ENCODE assay signal across 8 mouse cellular contexts in the genomic region with DNA sequence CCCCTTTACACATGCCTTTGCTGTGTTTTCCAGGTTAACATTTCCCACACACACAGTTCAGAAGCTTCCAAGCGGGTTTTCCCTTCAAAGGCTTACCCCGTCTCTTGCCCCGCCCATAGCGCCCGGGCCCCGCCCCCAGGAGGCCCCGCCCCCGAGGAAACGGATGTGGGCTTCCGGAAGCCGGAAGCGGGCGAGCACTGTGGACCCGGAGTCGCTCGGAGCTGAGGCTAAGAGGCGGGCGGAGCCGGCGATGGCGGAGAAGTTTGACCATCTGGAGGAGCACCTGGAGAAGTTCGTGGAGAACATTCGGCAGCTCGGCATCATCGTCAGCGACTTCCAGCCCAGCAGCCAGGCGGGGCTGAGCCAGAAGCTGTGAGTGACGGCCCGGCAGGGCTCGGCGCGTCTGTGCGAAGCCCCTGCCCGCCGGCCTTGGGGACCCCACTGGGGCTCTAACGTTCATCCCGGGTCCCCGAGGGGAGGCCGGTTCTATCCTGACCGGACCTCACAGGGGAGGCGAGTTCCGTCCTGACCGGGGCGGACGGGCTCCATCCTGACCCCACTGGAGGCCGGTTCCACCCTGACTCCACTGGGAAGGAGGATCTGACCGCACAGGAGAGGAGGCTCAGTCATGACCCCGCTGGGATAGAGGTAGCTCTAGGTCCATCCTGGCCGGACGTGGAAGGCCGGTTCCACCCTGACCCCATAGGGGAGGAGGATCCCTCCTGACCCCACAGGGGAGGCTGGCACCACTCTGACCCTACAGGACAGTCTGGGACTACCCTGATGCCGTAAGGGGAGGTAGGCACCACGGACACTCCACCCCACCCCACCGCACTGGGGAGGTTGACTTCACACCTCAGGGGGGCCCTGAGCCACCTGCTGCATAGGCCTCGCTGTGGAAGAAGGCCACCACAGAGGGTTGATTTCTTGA. TPM values are rescaled to one million over a fixed set of nuclear protein-coding genes. Genes with fewer than 3 reads are reported as not detected.
A peak's percentile ranks its signal among the peaks of the same experiment; 100 is the strongest.
DNase-seq lines count a peak whose midpoint lies in the region; ATAC-seq lines count a peak whose summit lies in the region.

No protein-coding gene starts in this region.

- DNase-seq in R1 (ENCODE audit: low read depth, low spot score) = peak; percentile 85
- DNase-seq in cerebellum, postnatal 14 days = peak; percentile 95 to 96
- DNase-seq in frontal cortex, postnatal 14 days (ENCODE audit: low spot score in 2 of 2) = peak; percentile 59 to 76
- peak; percentile 71 to 80 for DNase-seq in layer of hippocampus, postnatal 14 days (ENCODE audit: low spot score in 2 of 2)
- DNase-seq in lung, postnatal 14 days = peak; percentile 91
- DNase-seq in retina, adult 2 months (ENCODE audit: low read depth, low spot score) = peak; percentile 74
- peak; percentile 84 to 88 for DNase-seq in thymus, postnatal 36 days

- H3K4me2 ChIP-seq in hindbrain, embryonic 12.5 days (replicated peaks) = peak overlapping the region; percentile 98

- under 1% methylated on average over 55 of the region's 55 CpGs for WGBS in hindbrain, embryonic 12.5 days

- H3K27me3 ChIP-seq in hindbrain, embryonic 12.5 days = no peaks in the 10 kb centered on the region

- H3K36me3 ChIP-seq in hindbrain, embryonic 12.5 days = peaks cover 30% of the 10 kb centered on the region

- peak overlapping the region; percentile 78 for H3K9ac ChIP-seq in hindbrain, embryonic 12.5 days

- H3K9me3 ChIP-seq in hindbrain, embryonic 12.5 days (replicated peaks) = no peaks in the 10 kb centered on the region

- H3K27ac ChIP-seq in hindbrain, embryonic 12.5 days = no peak overlapping the region

- ATAC-seq in hindbrain, embryonic 12.5 days (ENCODE audit: low FRiP score) = peak; percentile 96

- peaks cover 11% of the 10 kb centered on the region for H3K4me1 ChIP-seq in hindbrain, embryonic 12.5 days

- peak overlapping the region; percentile 66 for H3K4me3 ChIP-seq in hindbrain, embryonic 12.5 days

RNA-seq across cellular contexts. Expression of gene Med10, which starts 7.8 kb away (rescaled TPM):
- polyA plus RNA-seq in hindbrain, embryonic 12.5 days (2016; fragmentation: Nextera tagmentation; extraction: Ambion mirVana) = 169 and 171 TPM in 2 replicates
- total RNA-seq in layer of hippocampus, postnatal 14 days (2021) = 10 to 100 TPM; 71.2 to 73.4 TPM
